Mouse (Mus musculus) ES-Bruce4 (cell line): ENCODE data around the gene Iqcm. TPM values are rescaled to one million over a fixed set of nuclear protein-coding genes. Genes with fewer than 3 reads are reported as not detected.

Experiments
- H3K27ac ChIP-seq: 2 replicates; pipeline ENCODE4 v1.5.1; 2012; ENCODE audit warnings: low read length, inconsistent platforms; ENCODE audit not compliant: insufficient read depth
- H3K27me3 ChIP-seq: 2 replicates; pipeline ENCODE4 v1.6.1; 2012; ENCODE audit warnings: mild to moderate bottlenecking, low read length, inconsistent platforms; ENCODE audit not compliant: control insufficient read depth, poor library complexity, insufficient read depth, severe bottlenecking
- H3K36me3 ChIP-seq: 2 replicates; pipeline ENCODE4 v1.6.1; 2012; ENCODE audit warnings: inconsistent platforms, mild to moderate bottlenecking, low read length, moderate library complexity; ENCODE audit not compliant: control insufficient read depth, poor library complexity, insufficient read depth, severe bottlenecking
- H3K4me1 ChIP-seq: one replicate; pipeline ENCODE4 v1.8.1; 2011; ENCODE audit warnings: low read length; ENCODE audit not compliant: control insufficient read depth, insufficient read depth
- H3K4me3 ChIP-seq: 2 replicates; pipeline ENCODE4 v1.5.1; 2011; ENCODE audit warnings: low read depth, mild to moderate bottlenecking, low read length
- H3K9ac ChIP-seq: 2 replicates; pipeline ENCODE4 v1.6.1; 2012; ENCODE audit warnings: low read depth, mild to moderate bottlenecking, inconsistent platforms; ENCODE audit not compliant: poor library complexity, severe bottlenecking
- H3K9me3 ChIP-seq: replicated peaks from 2 replicates; pipeline ENCODE4 v1.6.1; 2012; ENCODE audit warnings: mild to moderate bottlenecking, low read length, inconsistent platforms; ENCODE audit not compliant: control insufficient read depth, poor library complexity, insufficient read depth, severe bottlenecking
- CTCF ChIP-seq: IDR thresholded peaks from one replicate; pipeline ENCODE4 v1.8.1; 2011; ENCODE audit warnings: low read depth, low read length
- EP300 ChIP-seq: IDR thresholded peaks from 2 replicates; pipeline ENCODE4 v1.6.1; 2011; ENCODE audit warnings: low read depth, low read length; ENCODE audit not compliant: insufficient read depth
- POLR2A ChIP-seq: IDR thresholded peaks from one replicate; pipeline ENCODE4 v1.8.1; 2011; ENCODE audit warnings: low read length; ENCODE audit not compliant: insufficient read depth
- polyA plus RNA-seq: library from polyadenylated mRNA; stranded (reverse); fragments of >200 nt; gene quantifications from 2 replicates; pipeline ENCODE4 v1.2.4, GENCODE M21; 2011; ENCODE audit warnings: low read depth; ENCODE audit not compliant: missing spikeins, insufficient read depth, insufficient read length

Gene Iqcm
- polyA plus RNA-seq, 1 experiment: not detected

DNA sequence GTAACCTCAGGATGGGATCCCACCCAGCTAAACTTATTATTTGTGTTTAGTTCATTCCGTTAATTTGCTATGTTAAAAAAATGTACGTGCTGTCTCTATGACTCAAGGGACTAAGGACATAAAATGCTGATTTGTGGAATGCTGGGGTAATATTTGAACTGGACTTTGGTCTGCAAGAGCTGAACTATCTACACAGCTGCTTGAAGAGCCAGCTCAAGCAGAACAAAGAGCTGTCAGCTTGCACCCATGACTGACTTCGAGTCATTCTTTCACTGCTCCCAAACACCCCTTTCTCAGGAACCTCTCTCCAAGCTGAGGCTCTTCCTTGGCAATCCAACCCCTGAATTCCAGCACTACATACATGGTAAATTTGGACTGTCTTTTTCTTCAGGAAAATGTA is 65.3 kb downstream of the Iqcm start:
- Histone ChIP-seq H3K27ac (no peak overlapping the region), H3K9me3 (0 out of 2 replicates have a peak, but pooled peaks cover 2% of the 10 kb centered on the region), H3K36me3 (no peaks in the 10 kb centered on the region), H3K9ac (no peak overlapping the region), H3K27me3 (peaks cover under 1% of the 10 kb centered on the region; the same call in 1 of the 2 replicates), H3K4me1 (no peaks in the 10 kb centered on the region), H3K4me3 (no peak overlapping the region)
- no peak for TF ChIP-seq POLR2A
- TF ChIP-seq CTCF: no peak
- TF ChIP-seq EP300: no peak

DNA sequence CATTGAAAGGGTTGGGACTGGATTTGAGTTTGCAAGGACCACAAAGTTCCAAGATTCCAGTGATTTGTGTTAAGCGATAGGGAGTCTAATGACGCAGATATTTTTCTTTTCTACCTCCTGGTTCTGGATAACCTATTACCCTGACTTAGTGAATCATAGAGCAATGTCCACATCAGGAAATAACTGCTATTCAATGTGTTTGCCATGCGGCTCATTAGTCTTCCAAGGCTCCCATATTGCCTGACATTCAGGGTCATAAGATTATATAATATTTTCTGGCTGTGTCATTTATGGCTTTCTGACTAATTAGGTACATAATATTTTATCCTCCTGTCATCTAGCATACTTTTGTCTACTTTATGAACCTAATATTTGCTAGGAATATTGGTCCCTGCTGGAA is 100.8 kb downstream of the Iqcm start:
- Histone ChIP-seq H3K27me3 (no peaks in the 10 kb centered on the region), H3K4me1 (no peaks in the 10 kb centered on the region), H3K27ac (no peak overlapping the region), H3K4me3 (no peak overlapping the region), H3K36me3 (no peaks in the 10 kb centered on the region), H3K9ac (no peak overlapping the region), H3K9me3 (no peaks in the 10 kb centered on the region)
- TF ChIP-seq POLR2A: no peak
- no peak for TF ChIP-seq CTCF
- TF ChIP-seq EP300: no peak

DNA sequence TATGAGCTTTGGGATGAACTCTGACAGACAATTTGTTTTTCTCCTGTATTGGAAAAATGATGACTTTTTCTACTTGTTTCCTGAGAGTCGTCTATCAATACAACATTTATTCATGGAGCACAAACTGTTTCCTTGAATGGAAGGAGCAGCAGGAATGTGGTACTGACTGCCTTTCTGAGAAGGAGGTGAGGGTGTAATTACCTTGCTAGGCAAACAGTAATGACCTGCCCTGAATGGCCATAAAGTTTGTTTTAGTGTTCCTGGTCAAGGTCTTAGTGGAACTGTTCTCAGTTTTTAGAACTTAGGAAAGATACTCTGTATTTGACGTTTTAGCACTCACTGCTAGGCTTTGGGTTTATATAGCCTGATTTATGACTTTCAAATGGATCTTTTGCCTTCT is 147.8 kb downstream of the Iqcm start:
- no peaks in the 10 kb centered on the region for H3K9me3 ChIP-seq
- no peak overlapping the region for H3K27ac ChIP-seq
- H3K36me3 ChIP-seq: no peaks in the 10 kb centered on the region
- no peak overlapping the region for H3K9ac ChIP-seq
- TF ChIP-seq EP300: no peak
- no peaks in the 10 kb centered on the region for H3K4me1 ChIP-seq
- no peaks in the 10 kb centered on the region for H3K27me3 ChIP-seq
- H3K4me3 ChIP-seq: no peak overlapping the region

DNA sequence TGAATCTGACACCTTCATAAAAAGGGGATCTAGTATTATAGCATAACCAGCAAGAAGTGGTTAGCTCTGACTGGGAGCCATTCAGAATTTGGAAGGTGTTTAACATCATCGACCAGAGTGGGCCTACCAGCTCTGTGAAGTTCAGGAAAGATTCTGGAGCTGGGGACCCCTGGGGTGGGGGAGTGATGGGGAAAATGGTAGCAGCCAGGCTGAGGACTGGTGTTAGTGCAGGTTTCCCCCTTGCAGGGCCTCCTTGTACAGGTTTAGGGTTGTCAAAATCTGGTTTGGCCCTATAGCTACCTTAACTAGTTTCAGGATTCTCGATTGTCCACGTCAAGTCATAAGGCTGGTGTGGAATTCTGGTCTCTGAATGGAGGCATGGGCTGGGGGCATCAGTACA is 194.5 kb downstream of the Iqcm start:
- no peaks in the 10 kb centered on the region for H3K36me3 ChIP-seq
- no peaks in the 10 kb centered on the region; the same call in 1 of the 2 replicates for H3K27me3 ChIP-seq
- H3K27ac ChIP-seq: no peak overlapping the region
- no peak overlapping the region for H3K4me3 ChIP-seq
- no peak overlapping the region for H3K9ac ChIP-seq
- peaks cover 8% of the 10 kb centered on the region for H3K9me3 ChIP-seq
- no peak for TF ChIP-seq EP300
- no peak for TF ChIP-seq POLR2A
- no peak for TF ChIP-seq CTCF
- H3K4me1 ChIP-seq: no peaks in the 10 kb centered on the region

DNA sequence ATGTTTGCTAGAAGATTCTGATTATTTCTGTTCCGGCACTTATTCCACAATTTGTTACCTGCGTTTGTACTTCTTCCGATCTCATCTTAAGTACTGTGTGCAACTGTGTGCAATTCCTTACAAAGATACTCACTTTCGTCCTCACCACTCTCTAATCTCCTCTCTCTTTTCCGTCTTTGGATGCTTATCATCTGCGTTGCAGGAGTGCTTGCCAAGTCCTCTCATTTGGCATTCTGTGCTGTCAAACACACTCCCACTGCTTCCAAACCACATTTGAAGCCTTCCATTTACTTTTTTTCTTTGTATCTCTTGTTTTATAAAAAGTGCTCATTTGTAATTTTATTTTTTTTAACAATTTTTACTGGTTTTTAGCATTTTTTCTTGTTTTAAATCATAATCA is 210.8 kb downstream of the Iqcm start:
- no peak overlapping the region for H3K4me3 ChIP-seq
- no peak overlapping the region for H3K9ac ChIP-seq
- no peaks in the 10 kb centered on the region for H3K27me3 ChIP-seq
- no peak overlapping the region for H3K27ac ChIP-seq
- TF ChIP-seq CTCF: no peak
- TF ChIP-seq POLR2A: no peak
- TF ChIP-seq EP300: no peak
- no peaks in the 10 kb centered on the region for H3K9me3 ChIP-seq
- no peaks in the 10 kb centered on the region for H3K4me1 ChIP-seq
- no peaks in the 10 kb centered on the region for H3K36me3 ChIP-seq

DNA sequence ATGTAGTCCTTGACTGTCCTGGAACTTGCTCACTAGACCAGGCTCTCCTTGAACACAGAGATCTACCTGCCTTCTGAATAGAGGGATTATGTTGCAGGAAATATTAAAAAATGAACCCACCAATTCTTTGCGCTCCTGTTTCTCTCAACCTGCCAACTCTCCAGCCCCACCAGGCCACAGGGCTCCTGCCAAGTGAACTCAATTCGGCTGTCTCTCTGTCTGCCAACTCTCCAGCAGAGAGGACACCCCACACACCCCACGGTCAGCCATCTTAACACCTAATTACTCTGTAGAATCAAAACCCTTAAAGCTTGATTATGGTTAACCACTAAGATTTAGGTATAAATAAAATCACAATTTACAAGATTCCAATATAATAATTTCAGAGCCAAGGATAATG is 298.1 kb downstream of the Iqcm start:
- no peak overlapping the region for H3K4me3 ChIP-seq
- TF ChIP-seq CTCF (no peak), POLR2A (no peak), EP300 (no peak)
- no peaks in the 10 kb centered on the region for H3K27me3 ChIP-seq
- H3K27ac ChIP-seq: no peak overlapping the region
- no peaks in the 10 kb centered on the region for H3K36me3 ChIP-seq
- H3K4me1 ChIP-seq: no peaks in the 10 kb centered on the region
- H3K9ac ChIP-seq: no peak overlapping the region
- H3K9me3 ChIP-seq: peaks cover 4% of the 10 kb centered on the region
